Mouse (Mus musculus) testis, adult 2 months (tissue): ENCODE data around the gene Lrch3.

Experiments used
- CTCF ChIP-seq: fragments of 200-500 bp; IDR thresholded peaks from 2 replicates; pipeline ENCODE4 v1.5.1; 2012; ENCODE audit warnings: low read depth, mild to moderate bottlenecking, inconsistent platforms, low read length, moderate library complexity; ENCODE audit not compliant: control insufficient read depth, insufficient read depth, insufficient replicate concordance
- POLR2A ChIP-seq: fragments of 200-500 bp; IDR thresholded peaks from 2 replicates; pipeline ENCODE4 v1.6.1; 2012; ENCODE audit warnings: low read depth, mild to moderate bottlenecking, inconsistent platforms, low read length, moderate library complexity; ENCODE audit not compliant: control insufficient read depth

DNA sequence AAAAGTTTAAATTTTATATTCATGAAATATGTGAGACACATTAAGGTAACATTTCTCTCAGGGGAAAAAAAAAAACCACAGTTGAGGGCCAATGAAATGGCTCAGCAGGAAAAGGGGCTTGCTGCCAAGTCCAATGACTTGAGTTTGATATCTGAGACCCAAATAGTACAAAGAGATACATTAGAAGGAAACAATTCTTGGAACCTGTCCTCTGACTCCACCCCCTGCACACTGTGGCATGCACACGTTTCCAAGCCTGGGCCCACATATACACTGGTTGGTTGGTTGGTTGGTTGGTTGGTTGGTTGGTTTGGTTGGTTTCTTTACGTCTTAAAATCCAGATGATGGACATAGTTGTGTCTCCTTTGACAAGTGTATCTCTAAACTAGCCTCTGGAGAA lies 102.1 kb downstream of the Lrch3 start:
- no peak for TF ChIP-seq POLR2A
- no peak for TF ChIP-seq CTCF
